10 mouse cellular contexts compared by ENCODE assay signal in genomic region chr8:89046639-89047348, GRCm38 (mm10). TPM values are rescaled to one million over a fixed set of nuclear protein-coding genes. Genes with fewer than 3 reads are reported as not detected.
DNase-seq lines count a peak whose midpoint lies in the region; ATAC-seq and TF ChIP-seq lines count a peak whose summit lies in the region.
"Had no signal": no experiment of that assay in that cellular context is flagged by ENCODE, and none has a peak within 500 bp of the region (broad histone marks: within the 10 kb centered on the region; RNA-seq: fewer than 3 reads in every experiment).

No protein-coding gene starts in this region.

- H3K4me3 ChIP-seq in embryonic facial prominence, embryonic 13.5 days = no peak overlapping the region
- peak overlapping the region; percentile 86 for H3K4me3 ChIP-seq in kidney, embryonic 16.5 days (ENCODE audit: low read length)
- H3K4me3 ChIP-seq in midbrain, postnatal 0 days (ENCODE audit: low read depth, low read length) = no peak overlapping the region
- H3K4me3 ChIP-seq in layer of hippocampus, adult 2 months = no peak overlapping the region

- WGBS in embryonic facial prominence, embryonic 13.5 days = 2% methylated on average over 25 of the region's 26 CpGs
- 4% methylated on average over 26 of the region's 26 CpGs for WGBS in kidney, embryonic 16.5 days
- WGBS in midbrain, postnatal 0 days = 9% methylated on average over 26 of the region's 26 CpGs

- no peak for TF ChIP-seq CTCF in midbrain, postnatal 0 days (IDR thresholded peaks at IDR 0.05)
- no peak for TF ChIP-seq CTCF in layer of hippocampus, adult 2 months (conservative IDR thresholded peaks at IDR 0.05)

- no peaks in the 10 kb centered on the region for H3K9me3 ChIP-seq in embryonic facial prominence, embryonic 13.5 days
- no peaks in the 10 kb centered on the region for H3K9me3 ChIP-seq in kidney, embryonic 16.5 days (ENCODE audit: low read length)
- H3K9me3 ChIP-seq in midbrain, postnatal 0 days (ENCODE audit: low read length) = no peaks in the 10 kb centered on the region

- intact Hi-C loops in heart, postnatal 10 days (cut with DNase I) = loop anchor here (10.0 kb wide), 1 partner anchor 528 kb away; no protein-coding TSS in a partner anchor

- H3K27me3 ChIP-seq in embryonic facial prominence, embryonic 13.5 days = peaks cover 99% of the 10 kb centered on the region
- peaks cover 24% of the 10 kb centered on the region for H3K27me3 ChIP-seq in kidney, embryonic 16.5 days (ENCODE audit: insufficient read depth, low read length)
- H3K27me3 ChIP-seq in midbrain, postnatal 0 days (ENCODE audit: insufficient read depth, low read length) = peaks cover 29% of the 10 kb centered on the region

- no peak for ATAC-seq in embryonic facial prominence, embryonic 13.5 days (ENCODE audit: insufficient number of reproducible peaks, insufficient read depth, low FRiP score, low TSS enrichment, low read depth)
- ATAC-seq in kidney, embryonic 16.5 days (ENCODE audit: low FRiP score, low TSS enrichment) = no peak
- ATAC-seq in midbrain, postnatal 0 days (ENCODE audit: low FRiP score) = no peak
- ATAC-seq: lung, postnatal 0 days had no signal

- DNase-seq in heart, adult 11 months = peak; percentile 72
- no peak for DNase-seq in heart, postnatal 10 days
- DNase-seq in midbrain, postnatal 0 days (ENCODE audit: low spot score) = no peak
- no peak for DNase-seq in right cerebral cortex, postnatal 14 days
- DNase-seq in Muller cell, postnatal 12 days (ENCODE audit: inconsistent ontology term) = no peak
- DNase-seq in layer of hippocampus, adult 2 months (ENCODE audit: low spot score in 2 of 2) = no peak
- DNase-seq: spleen, adult 18-20 months had no signal

- H3K36me3 ChIP-seq in embryonic facial prominence, embryonic 13.5 days = no peaks in the 10 kb centered on the region
- no peaks in the 10 kb centered on the region for H3K36me3 ChIP-seq in kidney, embryonic 16.5 days (ENCODE audit: insufficient read depth, low read length)
- H3K36me3 ChIP-seq in midbrain, postnatal 0 days (ENCODE audit: insufficient read depth, low read length) = no peaks in the 10 kb centered on the region

- H3K4me2 ChIP-seq in embryonic facial prominence, embryonic 13.5 days = peak overlapping the region; percentile 94
- H3K4me2 ChIP-seq in kidney, embryonic 16.5 days (replicated peaks; ENCODE audit: low read depth, low read length) = peak overlapping the region; percentile 68
- 0 out of 2 replicates have a peak overlapping the region, but pooled peaks have one; percentile 15 for H3K4me2 ChIP-seq in midbrain, postnatal 0 days (ENCODE audit: low read depth, low read length, poor library complexity, severe bottlenecking)

- no peak overlapping the region for H3K9ac ChIP-seq in embryonic facial prominence, embryonic 13.5 days
- H3K9ac ChIP-seq in kidney, embryonic 16.5 days (replicated peaks; ENCODE audit: low read length) = peak overlapping the region; percentile 59
- H3K9ac ChIP-seq in midbrain, postnatal 0 days (replicated peaks; ENCODE audit: low read length, poor library complexity, severe bottlenecking) = no peak overlapping the region

- peaks cover 43% of the 10 kb centered on the region for H3K4me1 ChIP-seq in embryonic facial prominence, embryonic 13.5 days
- H3K4me1 ChIP-seq in kidney, embryonic 16.5 days (ENCODE audit: insufficient read depth, low read length) = peaks cover 32% of the 10 kb centered on the region
- H3K4me1 ChIP-seq in midbrain, postnatal 0 days (ENCODE audit: insufficient read depth, low read length) = peaks cover 3% of the 10 kb centered on the region; the same call in 1 of the 2 replicates

- no peak overlapping the region for H3K27ac ChIP-seq in embryonic facial prominence, embryonic 13.5 days
- H3K27ac ChIP-seq in kidney, embryonic 16.5 days (ENCODE audit: low read length) = peak overlapping the region; percentile 91
- no peak overlapping the region for H3K27ac ChIP-seq in midbrain, postnatal 0 days (ENCODE audit: low read depth, low read length)
- H3K27ac ChIP-seq in layer of hippocampus, adult 2 months = no peak overlapping the region

RNA-seq across cellular contexts. Expression of gene Sall1, which starts 2.8 kb away (rescaled TPM):
- total RNA-seq in heart, postnatal 10 days (2021) = 1 to 10 TPM; 2.0 to 2.8 TPM
- 0.84 and 1.1 TPM in 2 replicates for polyA plus RNA-seq in embryonic facial prominence, embryonic 13.5 days (2015; fragmentation: Nextera tagmentation; extraction: Ambion mirVana)
- 38.7 and 44.4 TPM in 2 replicates for polyA plus RNA-seq in kidney, embryonic 16.5 days (2015; fragmentation: Nextera tagmentation; extraction: Ambion mirVana)
- 8.2 and 8.7 TPM in 2 replicates for total RNA-seq in midbrain, postnatal 0 days (2014; rRNA removed)
- polyA plus RNA-seq in midbrain, postnatal 0 days (2015; fragmentation: Nextera tagmentation; extraction: Ambion mirVana) = 3.1 and 3.8 TPM in 2 replicates
- 10 to 100 TPM; 12.9 to 13.7 TPM for total RNA-seq in layer of hippocampus, adult 2 months (2021)

Comparison
In these comparisons a context has a peak if more than half of its experiments do, and no peak if none do; other contexts are left out.
1. H3K4me2 ChIP-seq: peak in every context shown above with its lines; median percentile 94 in embryonic facial prominence, embryonic 13.5 days; 68 in kidney, embryonic 16.5 days; 15 in midbrain, postnatal 0 days.